Mouse (Mus musculus) left cerebral cortex, postnatal 4 days (tissue): ENCODE data around the gene Wdr38. TPM values are rescaled to one million over a fixed set of nuclear protein-coding genes. Genes with fewer than 3 reads are reported as not detected.

Source experiments
- DNase-seq: peaks from one replicate; pipeline ENCODE4 v3.0.0-alpha.2; 2022
- intact Hi-C: fragments of 180-260 bp; cut with DNase I; formaldehyde crosslinking; loops from one replicate; pipeline ENCODE4 v1.15.1; 2025
- total RNA-seq, 2 experiments: library from RNA; stranded (reverse); gene quantifications; 2 replicates each; pipeline ENCODE4 v1.2.3; 2021

Gene Wdr38
- total RNA-seq, 2 experiments from 2014 or later: 0.46 to 0.58 TPM

GRCm38 (mm10) chr2:39031611-39032010, 34.3 kb downstream of the Wdr38 start:
- no peak for DNase-seq
- intact Hi-C loops: loop anchor here (10.0 kb wide), 1 partner anchor 163 kb away; the partner anchor contains the start of gene Scai

DNA sequence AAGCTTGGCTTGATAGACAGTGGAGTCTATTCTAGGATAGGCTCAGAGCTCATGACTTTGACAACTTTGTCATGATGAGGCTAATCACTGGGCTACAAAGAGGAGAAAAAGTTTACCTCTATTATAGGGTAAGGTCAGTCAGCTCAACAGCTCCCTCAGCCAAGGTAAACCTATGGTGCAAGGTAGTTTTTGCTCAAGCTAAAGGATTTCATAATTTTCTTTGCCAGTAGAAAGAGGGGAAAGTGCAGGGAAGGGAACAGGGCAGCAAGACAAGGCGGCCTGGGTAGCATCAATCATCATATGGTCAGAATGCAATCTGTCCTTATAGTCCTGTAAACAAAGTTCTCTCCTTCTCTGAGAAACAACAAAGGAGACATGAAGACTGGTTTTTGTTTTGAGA, 42.9 kb downstream of the Wdr38 start:
- intact Hi-C loops: loop anchor here (10.0 kb wide), 1 partner anchor 65 kb away; no protein-coding TSS in a partner anchor
- no peak for DNase-seq

- intact Hi-C loops: loop anchor here (10.0 kb wide), 1 partner anchor 56 kb away; no protein-coding TSS in a partner anchor
- DNase-seq: no peak
Measured at GRCm38 (mm10) chr2:39048515-39048914, 51.2 kb downstream of the Wdr38 start.

Other genes with a start within 250 kb of the Wdr38 start
- 1 to 10 TPM; 6.6 TPM for gene Nr6a1, start 69.8 kb upstream of the Wdr38 start, total RNA-seq
- gene Olfml2a, start 65.5 kb upstream of the Wdr38 start, total RNA-seq: 1 to 10 TPM; 4.4 to 5.4 TPM
- gene Arpc5l, start 7.9 kb downstream of the Wdr38 start, total RNA-seq: 10 to 100 TPM; 77.8 to 79.7 TPM
- 100 to 1,000 TPM; 436 to 486 TPM for gene Rpl35, start 8.1 kb downstream of the Wdr38 start, total RNA-seq
- gene Golga1, start 68.1 kb downstream of the Wdr38 start, total RNA-seq: 10 to 100 TPM; 33.0 to 34.7 TPM
- gene Scai, start 193.3 kb downstream of the Wdr38 start, total RNA-seq: 10 to 100 TPM; 72.3 to 82.9 TPM
- 10 to 100 TPM; 64.8 to 74.3 TPM for gene Ppp6c, start 229.0 kb downstream of the Wdr38 start, total RNA-seq